Mouse (Mus musculus) heart, postnatal 36 days (tissue): Measurements from ENCODE around the gene Nat8f2. TPM values are rescaled to one million over a fixed set of nuclear protein-coding genes. Genes with fewer than 3 reads are reported as not detected.
"Not testable (repeated sequence)": the region's sequence is repeated elsewhere in the genome, so short reads cannot be mapped to it uniquely, and the experiment has no call there.

Experiments
- DNase-seq, 2 experiments: peaks; one replicate each; pipeline ENCODE4 v3.0.0; 2021 to 2022
- intact Hi-C: fragments of 180-260 bp; cut with DNase I; formaldehyde crosslinking; loops from one replicate; pipeline ENCODE4 v1.15.1; 2025
- total RNA-seq, 2 experiments: library from RNA; stranded (reverse); gene quantifications; 2 replicates each; pipeline ENCODE4 v1.2.3; 2021

Gene Nat8f2
- total RNA-seq, 2 experiments from 2014 or later, result not detected

DNA sequence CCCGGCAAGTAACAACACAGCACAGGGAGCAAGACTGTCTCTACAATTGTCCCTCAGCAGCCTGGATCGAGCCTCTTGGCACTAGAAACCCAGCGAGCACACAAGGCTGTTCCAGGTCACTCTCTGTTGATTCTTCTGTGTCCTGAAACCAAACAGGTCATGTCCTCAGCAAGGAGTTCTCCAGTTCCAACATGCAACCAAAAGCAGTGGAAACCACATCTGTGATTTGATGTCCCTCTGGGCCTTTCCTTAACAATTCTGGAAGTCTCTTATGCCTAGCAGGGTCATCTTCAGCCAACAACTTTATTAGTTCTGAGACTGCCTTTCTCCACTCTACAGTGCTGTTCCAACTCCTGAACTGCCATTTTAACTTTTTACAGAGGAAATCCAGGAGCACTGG lies 2.8 kb downstream of the Nat8f2 start:
- intact Hi-C loops, DNase-seq: not testable (repeated sequence)

DNA sequence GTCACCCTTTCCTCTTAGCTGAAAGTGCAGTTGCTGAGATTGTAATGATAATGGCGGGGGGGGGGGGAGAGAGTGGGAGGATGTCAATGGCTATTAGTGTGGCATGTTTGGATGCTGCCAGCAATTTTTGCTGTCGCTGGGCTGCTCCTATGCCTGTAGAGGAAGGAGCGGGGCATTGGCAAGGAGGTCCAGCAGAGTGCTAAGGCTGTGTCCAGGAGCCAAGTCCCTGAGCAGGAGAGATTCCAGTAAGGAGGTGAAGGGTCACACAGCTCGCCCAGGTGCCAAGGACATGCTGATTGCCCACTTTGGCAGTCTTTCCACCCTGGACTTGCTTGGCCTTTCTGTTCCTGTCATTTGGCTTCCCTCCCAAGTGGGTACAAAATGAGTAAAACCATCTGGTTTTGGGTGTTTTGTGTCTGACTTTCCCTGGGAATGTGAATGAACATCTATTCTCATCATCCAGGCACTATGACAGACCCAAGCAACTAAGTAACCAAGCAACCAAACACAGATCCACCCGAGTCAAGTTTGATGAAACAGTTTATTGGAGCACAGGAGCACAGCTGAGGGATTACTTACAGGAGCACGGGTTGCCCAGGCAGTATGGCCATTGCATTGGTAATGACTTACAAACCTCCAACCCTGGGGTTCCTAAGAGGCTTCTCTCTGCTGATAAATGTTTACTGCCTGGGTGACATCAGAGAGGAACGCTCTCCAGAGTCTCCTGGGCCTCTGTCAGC lies 3.9 kb downstream of the Nat8f2 start:
- intact Hi-C loops, DNase-seq: not testable (repeated sequence)

DNA sequence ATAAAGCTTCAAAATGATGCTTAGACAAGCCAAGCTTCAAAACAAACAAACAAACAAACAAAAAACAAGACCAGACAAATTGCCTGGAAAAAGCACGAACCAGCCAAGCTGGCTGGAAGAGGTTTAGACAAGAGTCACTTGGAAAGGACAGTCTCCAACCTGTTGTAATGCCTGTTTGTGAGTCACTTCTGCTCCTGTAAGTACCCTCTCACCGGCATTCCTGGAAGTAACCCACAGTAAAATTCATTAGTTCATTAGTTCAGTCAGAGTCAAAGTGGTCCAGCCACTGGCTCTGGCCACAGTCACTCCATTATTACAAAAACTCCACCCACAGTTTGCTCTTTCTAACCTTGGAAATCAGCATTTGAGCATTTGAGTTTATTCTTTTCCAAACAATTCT lies 5.1 kb downstream of the Nat8f2 start:
- no peak for DNase-seq
- intact Hi-C loops, result no loop called here

DNA sequence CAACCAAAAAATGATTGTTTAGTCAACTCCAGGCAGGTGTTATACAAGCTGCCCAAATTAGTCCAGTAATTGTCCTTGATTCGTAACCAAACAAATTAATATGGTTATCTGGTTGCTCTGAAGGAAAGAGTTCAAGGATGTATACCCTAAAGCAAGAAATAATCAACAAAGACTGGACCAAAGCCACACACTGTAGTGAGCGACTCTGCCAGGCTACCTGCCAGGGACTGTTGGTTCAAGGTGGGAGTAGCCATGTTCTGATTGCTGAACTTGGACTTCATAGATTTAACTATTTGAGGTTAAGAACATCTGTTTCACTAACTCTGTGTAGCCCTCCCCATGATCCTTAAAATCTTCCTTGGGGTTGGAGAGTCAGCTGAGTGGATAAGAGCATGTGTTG lies 5.8 kb downstream of the Nat8f2 start:
- intact Hi-C loops, result no loop called here
- no peak for DNase-seq

DNA sequence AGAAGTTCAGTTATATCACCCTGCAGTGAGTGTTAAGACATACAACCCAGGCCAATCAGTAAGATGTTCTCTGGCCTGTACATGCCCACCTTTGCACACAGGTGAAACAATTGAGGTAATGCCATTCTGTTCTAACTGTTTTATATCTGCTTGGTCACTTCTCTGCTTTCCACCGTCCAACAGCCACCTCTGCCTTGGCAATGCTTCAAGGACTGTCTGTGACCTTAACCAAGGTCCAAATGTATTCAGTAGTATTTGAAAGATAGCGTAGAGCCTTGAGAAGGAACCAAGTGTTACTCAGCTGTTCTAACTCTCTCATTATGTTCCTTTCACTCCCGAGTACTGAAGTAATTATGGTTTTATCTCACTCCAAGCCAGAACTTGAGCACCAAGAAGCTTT lies 6.4 kb downstream of the Nat8f2 start:
- no peak for DNase-seq
- intact Hi-C loops, result no loop called here

DNA sequence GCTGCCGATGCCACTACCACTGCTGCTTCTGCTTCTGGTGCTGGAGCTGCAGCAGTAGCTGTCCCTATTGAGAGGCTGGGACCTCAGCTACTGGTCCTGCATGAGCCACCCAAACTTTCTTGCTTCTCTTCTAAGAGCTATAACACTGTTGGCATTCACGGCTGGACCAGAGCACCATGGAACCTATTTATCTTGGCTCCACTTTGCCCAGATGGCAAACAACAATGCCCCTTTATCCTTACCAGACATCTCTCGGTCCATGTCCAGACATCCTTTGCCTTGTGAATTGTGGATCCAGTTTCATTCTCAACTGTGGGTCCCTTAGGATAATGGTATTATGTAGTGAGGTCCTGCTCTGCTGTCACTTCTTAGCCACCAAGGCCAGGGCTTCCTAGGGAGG lies 7.7 kb downstream of the Nat8f2 start:
- intact Hi-C loops, result no loop called here
- no peak for DNase-seq

DNA sequence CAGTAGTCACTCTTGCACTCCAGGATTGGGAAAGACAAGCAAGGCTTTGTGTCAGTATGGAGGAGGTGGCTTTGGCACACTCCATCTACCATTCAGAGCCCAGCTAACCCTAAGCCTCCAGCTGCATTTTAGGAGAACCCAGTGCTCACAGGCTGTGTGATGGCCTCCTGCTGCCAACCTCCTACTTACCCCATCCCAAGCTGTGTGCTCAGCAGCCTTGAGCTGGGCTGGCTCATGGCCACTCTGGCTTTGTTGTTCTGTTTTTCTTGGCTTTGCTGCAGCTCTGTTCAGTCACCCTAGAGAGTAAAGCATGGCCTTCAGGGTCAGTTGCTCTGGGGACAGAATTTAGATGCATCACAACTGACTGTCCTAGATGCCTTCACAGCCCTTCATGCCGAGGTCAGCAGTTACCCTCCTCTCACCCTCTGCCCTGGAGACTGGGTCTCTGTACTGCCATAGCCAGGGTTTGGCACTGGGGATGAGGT lies 12.7 kb downstream of the Nat8f2 start:
- peak; percentile 51 to 56 for DNase-seq
- intact Hi-C loops, result no loop called here

DNA sequence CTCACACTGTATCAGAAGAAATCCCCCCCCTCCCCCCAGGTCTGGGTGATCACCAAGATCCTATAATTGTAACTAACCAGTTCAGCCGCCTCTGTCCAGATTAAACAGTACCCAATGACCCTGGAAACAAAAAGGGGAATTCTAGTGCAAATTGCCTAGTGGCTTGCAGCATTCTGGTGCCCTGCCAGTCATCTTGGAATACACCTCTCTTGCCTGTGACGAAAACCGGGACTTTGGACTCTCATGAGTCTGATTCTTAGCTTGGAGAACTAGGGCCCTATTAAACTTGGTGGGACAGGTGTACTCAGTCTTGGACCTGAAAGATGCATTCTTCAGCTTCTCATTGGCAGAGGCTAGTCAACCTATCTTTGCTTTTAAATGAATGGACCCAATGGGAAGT lies 15.5 kb downstream of the Nat8f2 start:
- DNase-seq, result no peak
- intact Hi-C loops, result no loop called here

DNA sequence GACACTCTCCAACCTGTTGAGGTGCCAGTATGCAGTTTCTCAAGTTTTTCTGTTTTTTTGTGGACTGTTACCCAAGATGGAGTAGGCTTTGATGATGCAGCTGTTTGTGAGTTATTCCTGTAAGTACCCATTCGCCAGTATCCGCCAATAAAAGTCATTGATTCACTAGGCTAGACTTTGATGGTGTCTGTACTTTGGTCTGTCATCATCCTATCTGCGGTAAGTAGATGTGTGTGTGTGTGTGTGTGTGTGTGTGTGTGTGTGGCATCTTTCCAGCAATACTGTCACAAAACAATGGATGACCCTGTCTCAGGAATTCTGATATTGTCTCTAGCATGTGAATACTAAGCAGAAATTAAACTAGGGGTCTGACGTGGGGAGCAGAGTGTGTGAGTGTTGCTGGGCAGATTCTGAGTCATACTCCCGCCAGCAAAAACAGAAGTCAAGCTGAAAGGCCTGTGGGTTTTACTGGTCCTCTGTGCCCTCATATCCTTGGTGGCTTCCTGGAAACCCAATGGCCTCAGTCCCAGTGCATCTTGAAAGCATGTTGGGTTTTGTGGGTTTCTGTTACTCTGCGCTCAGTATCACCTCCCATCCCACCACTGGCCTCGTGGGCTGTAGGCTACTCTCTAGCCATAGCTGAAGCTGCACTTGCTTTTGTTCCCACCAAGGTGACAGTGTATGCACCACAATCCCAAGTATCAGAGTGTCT lies 17.7 kb downstream of the Nat8f2 start:
- intact Hi-C loops, result no loop called here
- DNase-seq, result no peak

DNA sequence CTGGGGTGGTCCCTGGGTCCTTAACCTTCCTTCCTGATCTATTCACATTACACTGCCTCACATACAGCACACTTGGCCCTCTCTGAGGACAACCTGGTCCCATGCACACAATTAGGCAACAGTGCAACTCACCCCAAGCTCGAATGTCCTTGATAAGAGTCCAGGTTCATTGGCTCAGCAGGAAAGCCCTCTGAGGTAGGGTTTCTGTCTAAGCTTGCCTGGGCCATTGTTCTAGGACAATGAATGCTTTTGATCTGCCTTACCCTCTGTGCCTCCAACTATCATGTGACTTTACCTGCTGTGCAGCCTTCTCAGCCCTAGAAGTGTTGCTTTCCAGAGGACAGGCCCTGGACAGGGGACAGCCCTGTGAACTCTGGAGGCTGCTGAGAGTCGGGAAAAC lies 19.7 kb downstream of the Nat8f2 start:
- no peak for DNase-seq
- intact Hi-C loops, result no loop called here

DNA sequence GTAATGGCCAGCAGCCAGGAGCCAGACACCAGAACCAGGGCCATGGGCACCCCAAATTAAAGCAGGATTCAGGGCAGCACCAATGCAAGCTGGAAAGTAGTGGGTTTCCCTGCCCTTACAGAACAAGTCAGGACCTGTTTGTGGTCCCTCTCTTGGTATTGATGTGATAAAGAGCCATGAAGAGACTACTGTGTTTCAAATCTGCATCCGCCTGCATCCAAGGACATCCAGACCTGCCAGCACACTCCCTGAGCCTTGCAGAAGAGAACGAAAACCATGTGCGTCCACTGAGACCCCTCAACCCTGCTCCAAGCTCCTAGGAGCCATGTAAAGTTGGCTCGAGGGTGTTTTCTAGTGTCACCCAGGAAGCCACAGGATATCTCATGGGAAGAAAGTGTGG lies 20.8 kb downstream of the Nat8f2 start:
- DNase-seq, result no peak
- intact Hi-C loops, result no loop called here

DNA sequence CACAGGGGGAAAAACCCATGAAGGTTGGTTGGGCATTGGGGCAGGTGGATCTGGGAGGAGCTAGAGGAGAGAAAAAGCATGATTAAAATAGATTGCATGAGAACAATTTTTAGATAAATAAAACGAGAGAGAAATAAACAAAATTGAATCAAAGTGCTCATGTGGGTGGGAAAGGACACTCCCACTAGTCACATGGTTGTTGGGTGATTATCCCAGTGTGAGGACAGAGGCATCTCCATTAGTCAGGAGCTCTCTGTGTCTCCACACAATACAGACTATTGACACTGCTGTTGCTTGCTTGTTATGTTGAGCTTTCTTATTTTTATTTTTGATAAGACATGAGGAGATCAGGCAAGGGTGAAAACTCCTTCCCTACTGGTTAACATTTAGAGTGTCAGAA lies 22.0 kb downstream of the Nat8f2 start:
- no peak for DNase-seq
- intact Hi-C loops, result no loop called here

DNA sequence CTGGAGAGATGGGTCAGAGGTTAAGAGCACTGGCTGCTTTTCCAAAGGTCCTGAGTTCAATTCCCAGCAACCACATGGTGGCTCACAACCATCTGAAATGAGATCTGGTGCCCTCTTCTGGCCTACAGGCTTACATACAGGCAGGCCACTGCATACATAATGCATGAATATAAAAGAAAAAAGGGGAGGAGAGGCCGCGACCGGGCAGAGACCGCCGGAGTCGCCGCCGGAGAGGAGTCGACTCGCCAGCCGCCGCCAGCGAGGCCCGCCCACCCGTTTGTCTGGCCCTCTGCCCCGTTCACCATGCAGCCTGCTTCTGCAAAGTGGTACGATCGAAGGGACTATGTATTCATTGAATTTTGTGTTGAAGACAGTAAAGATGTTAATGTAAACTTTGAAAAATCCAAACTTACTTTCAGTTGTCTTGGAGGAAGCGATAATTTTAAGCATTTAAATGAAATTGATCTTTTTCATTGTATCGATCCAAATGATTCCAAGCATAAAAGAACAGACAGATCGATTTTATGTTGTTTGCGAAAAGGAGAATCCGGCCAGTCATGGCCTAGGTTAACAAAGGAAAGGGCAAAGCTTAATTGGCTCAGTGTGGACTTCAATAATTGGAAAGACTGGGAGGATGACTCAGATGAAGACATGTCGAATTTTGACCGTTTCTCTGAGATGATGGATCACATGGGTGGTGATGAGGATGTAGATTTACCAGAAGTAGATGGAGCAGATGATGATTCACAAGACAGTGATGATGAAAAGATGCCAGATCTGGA lies 25.1 kb downstream of the Nat8f2 start:
- intact Hi-C loops, DNase-seq: not testable (repeated sequence)

DNA sequence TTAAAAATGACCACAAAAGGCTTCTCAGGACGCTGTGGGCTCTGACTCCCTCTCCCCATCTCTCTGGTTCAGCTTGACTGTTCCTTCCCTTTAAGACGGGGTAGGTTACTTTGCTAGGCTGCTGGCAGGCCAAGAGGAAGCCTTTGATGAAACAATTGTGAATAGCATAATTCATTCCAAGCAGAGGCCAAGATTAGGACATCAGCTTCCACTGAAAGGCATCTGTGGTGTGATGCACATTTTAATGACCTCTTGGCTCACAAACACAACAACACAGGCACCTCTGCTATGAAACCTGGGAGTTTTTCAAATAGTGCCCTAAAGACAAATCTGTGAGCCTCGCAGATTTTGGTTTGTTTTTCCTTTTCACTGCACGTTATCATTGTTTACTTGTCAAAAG lies 29.0 kb downstream of the Nat8f2 start:
- intact Hi-C loops, result no loop called here
- DNase-seq, result no peak

DNA sequence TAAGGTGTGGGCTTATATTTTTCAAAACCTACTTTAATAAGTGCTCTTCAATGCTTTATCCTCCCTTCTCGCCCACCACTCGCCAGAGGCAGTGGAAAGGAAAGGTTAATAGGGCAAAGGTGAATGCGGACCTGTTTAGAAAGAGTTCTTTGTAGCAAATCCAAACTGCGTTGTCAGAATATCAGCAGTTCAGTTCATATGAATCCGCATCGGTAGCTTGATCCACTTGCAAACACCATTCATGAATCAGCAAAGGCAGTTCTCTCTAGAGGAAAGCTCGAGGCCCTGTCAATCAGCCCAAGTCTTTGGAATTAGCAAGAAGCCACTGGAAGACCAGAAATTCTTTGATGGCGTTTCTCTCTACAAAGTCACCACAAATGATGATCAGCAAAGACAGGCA lies 30.3 kb downstream of the Nat8f2 start:
- intact Hi-C loops, result no loop called here

DNA sequence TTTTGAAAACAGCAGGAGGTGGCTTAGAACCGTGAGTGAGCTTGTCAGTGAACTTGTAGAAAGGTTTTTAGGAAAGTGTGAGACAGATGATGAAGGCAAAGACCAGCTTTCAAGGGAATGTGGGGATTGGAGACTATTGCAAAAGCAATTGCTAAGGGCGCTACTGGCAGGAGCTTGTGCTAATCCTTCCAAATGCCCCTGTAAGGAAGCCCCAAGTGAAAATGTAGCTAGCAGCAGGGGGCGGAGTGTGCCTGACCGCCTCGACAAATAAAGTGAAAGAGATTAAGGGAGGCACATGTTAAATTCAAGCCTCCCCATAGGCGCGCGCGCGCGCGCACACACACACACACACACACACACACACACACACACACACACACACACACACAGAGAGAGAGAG lies 31.7 kb downstream of the Nat8f2 start:
- DNase-seq, result peak in 1 of 2 experiments; percentile 29
- intact Hi-C loops, result not testable (repeated sequence)

More for the DNA sequence above, 30.3 kb downstream of the Nat8f2 start:
- no peak for DNase-seq

DNA sequence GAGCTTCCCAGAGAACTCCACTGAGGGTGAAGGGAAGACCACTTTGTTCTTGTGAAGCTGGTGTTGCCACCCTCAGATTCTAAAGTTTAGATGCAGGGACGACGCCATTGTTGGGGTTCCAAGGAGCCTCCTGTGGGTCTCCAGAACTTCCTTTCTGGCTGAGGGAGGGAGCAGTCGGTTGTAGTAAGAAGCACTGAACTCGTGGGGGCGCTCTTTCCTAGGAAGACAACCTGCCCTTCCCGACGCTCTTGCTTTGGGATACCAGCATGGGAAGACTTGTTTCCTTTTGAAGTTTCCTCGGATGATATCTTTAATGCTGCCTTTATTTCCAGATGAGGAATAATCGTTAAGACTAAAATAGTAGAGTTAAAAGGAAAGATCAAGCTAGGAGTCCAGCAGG lies 32.1 kb downstream of the Nat8f2 start:
- intact Hi-C loops, result not testable (repeated sequence)

DNA sequence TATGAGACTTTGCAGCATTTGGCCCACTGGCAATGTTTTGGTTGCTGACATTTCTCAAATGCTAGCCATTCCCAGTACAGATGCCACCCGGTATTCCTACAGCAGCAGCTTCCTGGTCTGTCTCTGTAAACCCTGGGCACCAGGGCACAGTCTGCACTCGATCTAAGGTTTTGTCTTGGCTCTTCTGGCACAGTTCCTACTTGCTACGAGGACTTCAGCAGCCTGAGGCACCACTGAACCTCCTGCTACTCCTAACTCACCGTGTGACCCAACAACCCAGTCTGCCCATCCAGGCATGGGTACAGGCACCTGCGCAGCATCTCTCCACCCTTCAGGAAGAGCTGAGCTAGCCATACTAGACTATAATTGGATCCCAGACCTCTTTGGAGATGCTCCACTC lies 32.9 kb downstream of the Nat8f2 start:
- DNase-seq, intact Hi-C loops: not testable (repeated sequence)

More for the DNA sequence above, 32.1 kb downstream of the Nat8f2 start:
- peak; percentile 58 to 74 for DNase-seq

DNA sequence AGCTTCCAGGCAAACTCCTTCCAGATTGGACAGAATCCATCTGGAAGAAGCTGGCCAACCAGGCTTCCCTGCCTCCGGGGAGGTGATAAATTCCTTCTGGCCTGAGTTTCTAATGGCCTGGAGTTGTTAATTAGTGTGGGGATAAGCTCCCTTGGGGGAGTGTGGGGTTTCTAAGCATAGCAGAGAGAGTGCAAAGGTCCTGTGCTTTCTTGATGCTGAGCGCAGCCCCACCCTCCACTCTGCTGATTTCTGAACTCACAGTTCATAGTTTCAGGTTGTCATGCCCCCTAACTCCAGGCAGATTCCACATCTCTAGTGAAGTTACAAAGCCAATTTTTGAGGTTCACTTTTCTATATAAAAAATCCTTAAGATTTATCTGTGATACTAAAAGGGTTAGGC lies 33.9 kb downstream of the Nat8f2 start:
- DNase-seq, intact Hi-C loops: not testable (repeated sequence)

DNA sequence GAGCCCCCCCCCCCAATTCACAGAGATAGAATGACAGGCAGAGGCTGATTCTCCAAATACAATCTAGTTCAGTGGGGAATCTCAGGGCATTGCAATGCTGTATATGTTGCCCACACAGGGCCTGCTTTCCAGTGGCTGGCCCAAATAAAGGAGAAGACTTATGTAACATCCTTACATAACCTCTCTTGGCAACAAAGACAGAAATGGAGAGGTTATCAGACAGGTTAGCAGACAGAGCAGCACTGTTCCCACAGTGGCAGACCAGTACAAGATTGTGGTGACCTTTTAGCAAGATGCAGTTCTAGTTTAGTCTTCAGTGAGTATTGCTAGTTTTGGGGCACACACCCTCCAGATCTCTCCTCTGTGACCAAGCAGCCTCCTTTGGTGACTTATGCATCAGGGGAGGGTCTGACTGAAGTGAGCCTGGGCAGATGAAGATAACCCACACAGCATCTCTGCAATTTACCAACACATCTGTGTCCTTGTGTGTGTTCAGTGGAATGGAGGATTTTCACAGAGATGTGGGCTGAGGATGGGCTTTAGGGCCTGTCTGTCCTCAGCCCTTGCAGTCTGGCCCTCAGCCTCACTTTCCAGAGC lies 34.4 kb downstream of the Nat8f2 start:
- intact Hi-C loops, result loop anchor here (5.0 kb wide), 2 partner anchors 58 to 178 kb away; no protein-coding TSS in a partner anchor
- peak in 1 of 2 experiments; percentile 42 for DNase-seq
